Mouse (Mus musculus) intestine, embryonic 15.5 days (tissue): ENCODE measurements around the gene Cd53. TPM values are rescaled to one million over a fixed set of nuclear protein-coding genes. Genes with fewer than 3 reads are reported as not detected.

Source experiments
- ATAC-seq: fragments of 200-750 bp; cut with Nextera tagmentation; 2 replicates; pipeline ENCODE4 v1.8.0; 2017; ENCODE audit warnings: moderate TSS enrichment, moderate library complexity
- H3K27ac ChIP-seq: fragments of 300-500 bp; sonication (generic); 2 replicates; pipeline ENCODE4 v1.5.1; 2015; ENCODE audit warnings: mild to moderate bottlenecking, inconsistent platforms
- H3K27me3 ChIP-seq: fragments of 300-500 bp; sonication (generic); replicated peaks from 2 replicates; pipeline ENCODE4 v1.6.1; 2015; ENCODE audit warnings: inconsistent platforms
- H3K36me3 ChIP-seq: fragments of 300-500 bp; sonication (generic); 2 replicates; pipeline ENCODE4 v1.6.1; 2015; ENCODE audit warnings: inconsistent platforms
- H3K4me1 ChIP-seq: fragments of 300-500 bp; sonication (generic); replicated peaks from 2 replicates; pipeline ENCODE4 v1.6.1; 2015; ENCODE audit warnings: inconsistent platforms
- H3K4me2 ChIP-seq: fragments of 300-500 bp; sonication (generic); replicated peaks from 2 replicates; pipeline ENCODE4 v1.6.1; 2015; ENCODE audit warnings: mild to moderate bottlenecking, inconsistent platforms
- H3K4me3 ChIP-seq: fragments of 300-500 bp; sonication (generic); replicated peaks from 2 replicates; pipeline ENCODE4 v1.5.1; 2015; ENCODE audit warnings: inconsistent platforms
- H3K9ac ChIP-seq: fragments of 300-500 bp; sonication (generic); 2 replicates; pipeline ENCODE4 v1.6.1; 2015; ENCODE audit warnings: inconsistent platforms
- H3K9me3 ChIP-seq: fragments of 300-500 bp; sonication (generic); 2 replicates; pipeline ENCODE4 v1.6.1; 2016; ENCODE audit warnings: inconsistent platforms
- whole genome bisulfite sequencing: fragments of 180-500 bp; shearing (Covaris S2); methylation state at CpG from one replicate; pipeline ENCODE4 v1.1.7; 2015; 5-methylcytosine and 5-hydroxymethylcytosine counted together
- polyA plus RNA-seq: library from polyadenylated mRNA; unstranded; fragments of >200 nt; fragmentation: Nextera tagmentation; extraction: Ambion mirVana; gene quantifications from 2 replicates; pipeline ENCODE4 v1.2.1, GENCODE M21; 2015

Cd53 gene
- polyA plus RNA-seq, 1 experiment from 2014 or later = 9.5 TPM

- Histone ChIP-seq H3K4me1 (no peaks in the 10 kb centered on the region), H3K9ac (peak overlapping the region; percentile 57), H3K4me3 (peak overlapping the region; percentile 63), H3K27ac (peak overlapping the region; percentile 96), H3K9me3 (no peaks in the 10 kb centered on the region), H3K36me3 (no peaks in the 10 kb centered on the region), H3K4me2 (peak overlapping the region; percentile 57), H3K27me3 (no peaks in the 10 kb centered on the region)
- ATAC-seq = peak; percentile 99
- 2% methylated on average over 31 of the region's 31 CpGs for WGBS
Observed at GRCm38 (mm10) chr3:106721397-106722027, 68.4 kb downstream of the Cd53 start.

Other genes with a start within 250 kb of the Cd53 start
- gene Dram2, start 242.4 kb downstream of the Cd53 start, polyA plus RNA-seq = 104 TPM in 2 replicates
- gene Cept1, start 242.3 kb downstream of the Cd53 start, polyA plus RNA-seq = 59.6 and 61.6 TPM in 2 replicates
- gene Lrif1, start 105.2 kb downstream of the Cd53 start, polyA plus RNA-seq = 10.8 and 14.1 TPM in 2 replicates
- gene Olfr266, start 36.1 kb upstream of the Cd53 start, polyA plus RNA-seq = not detected in 2 replicates
- gene Kcna3, start 246.0 kb upstream of the Cd53 start, polyA plus RNA-seq = 0.96 and 1.2 TPM in 2 replicates